Mouse (Mus musculus): ENCODE results near the gene Fbxl22. TPM values are rescaled to one million over a fixed set of nuclear protein-coding genes. Genes with fewer than 3 reads are reported as not detected.

Fbxl22 gene
- polyA plus RNA-seq, 1 experiment from 2014 or later, result 1.8 TPM

Other genes starting within 250 kb of the Fbxl22 start
- gene Herc1, start 164.1 kb downstream of the Fbxl22 start, polyA plus RNA-seq (2014; fragmentation: Nextera tagmentation; extraction: Ambion mirVana), result 14.9 and 26.9 TPM in 2 replicates
- 51.7 and 83.6 TPM in 2 replicates for gene Usp3, start 78.5 kb upstream of the Fbxl22 start, polyA plus RNA-seq (2014; fragmentation: Nextera tagmentation; extraction: Ambion mirVana)
- gene Car12, start 199.1 kb upstream of the Fbxl22 start, polyA plus RNA-seq (2014; fragmentation: Nextera tagmentation; extraction: Ambion mirVana), result 3.2 and 4.2 TPM in 2 replicates

Data from kidney, embryonic 14.5 days (tissue).